Mouse (Mus musculus) erythroid progenitor cell, adult 5-6 weeks (primary cell): ENCODE measurements around the gene Atxn2. TPM values are rescaled to one million over a fixed set of nuclear protein-coding genes. Genes with fewer than 3 reads are reported as not detected.
A peak's percentile ranks its signal among the peaks of the same experiment; 100 is the strongest.
"Not testable (repeated sequence)": the region's sequence is repeated elsewhere in the genome, so short reads cannot be mapped to it uniquely, and the experiment has no call there.

ENCODE experiments used
- ATAC-seq: replicated peaks from 2 replicates; pipeline ENCODE4 v1.8.0; 2016; ENCODE audit warnings: moderate number of reproducible peaks, mild to moderate bottlenecking, moderate TSS enrichment, inconsistent platforms; ENCODE audit not compliant: poor library complexity, low FRiP score, severe bottlenecking
- total RNA-seq, 2 experiments: library from RNA; stranded (forward) in 1 of 2; stranded (reverse) in 1 of 2; fragments of 150-400 nt in 1 of 2; fragments of 186-747, 209-891 nt in 1 of 2; gene quantifications; 2 replicates each; pipeline versions ENCODE4 v1.2.3 to v1.2.4; 2015 to 2017; ENCODE audit warnings: low replicate concordance in 2 of 2

Atxn2 gene
- total RNA-seq, 2 experiments from 2014 or later, result 170 to 171 TPM

GRCm38 (mm10) chr5:121704512-121705248, 6.5 kb upstream of the Atxn2 start:
- no peak for ATAC-seq

DNA sequence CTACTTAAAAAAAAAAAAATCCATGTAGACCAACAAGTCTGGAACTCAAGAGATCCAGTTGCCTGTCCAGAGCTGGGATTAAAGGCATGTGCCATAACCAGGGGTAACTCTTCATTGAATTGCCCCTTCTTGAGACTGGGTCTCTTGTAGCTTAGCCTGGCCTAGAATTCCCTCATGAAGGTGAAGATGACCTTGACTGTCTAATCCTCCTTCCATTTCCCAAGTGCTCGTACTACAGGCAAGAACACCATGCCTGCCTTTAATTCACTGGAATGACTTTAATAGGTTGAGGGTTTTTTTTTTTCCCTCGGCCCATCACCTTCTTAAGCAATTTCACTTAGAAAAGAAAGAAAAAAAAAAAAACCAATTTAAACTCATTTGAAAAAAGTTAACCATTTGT, 735 bp upstream of the Atxn2 start:
- ATAC-seq, result no peak

DNA sequence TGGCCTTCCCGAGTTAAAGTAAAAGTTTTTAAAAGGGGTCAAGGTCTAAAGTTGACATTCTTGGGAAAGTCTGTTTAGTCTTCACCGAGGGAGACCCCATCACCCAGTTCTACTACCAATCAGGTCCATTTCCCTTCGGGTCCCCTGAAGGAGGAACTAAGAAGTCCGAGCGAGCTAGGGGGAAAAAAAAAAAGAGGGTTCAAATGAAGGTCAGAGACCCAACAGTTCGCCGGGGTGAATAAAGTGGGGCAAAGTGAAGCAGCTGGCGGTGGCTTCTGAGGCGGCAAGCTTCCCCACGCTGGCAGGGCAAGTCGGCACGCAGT, 325 bp upstream of the Atxn2 start:
- no peak for ATAC-seq

DNA sequence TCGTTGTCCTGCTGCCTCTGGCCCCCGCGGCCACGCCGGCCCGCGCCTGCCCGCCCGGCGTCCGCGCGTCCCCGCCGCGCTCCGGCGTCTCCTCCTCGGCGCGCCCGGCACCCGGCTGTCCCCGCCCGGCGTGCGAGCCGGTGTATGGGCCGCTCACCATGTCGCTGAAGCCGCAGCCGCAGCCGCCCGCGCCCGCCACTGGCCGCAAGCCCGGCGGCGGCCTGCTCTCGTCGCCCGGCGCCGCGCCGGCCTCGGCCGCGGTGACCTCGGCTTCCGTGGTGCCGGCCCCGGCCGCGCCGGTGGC, 743 bp downstream of the Atxn2 start:
- no peak for ATAC-seq

DNA sequence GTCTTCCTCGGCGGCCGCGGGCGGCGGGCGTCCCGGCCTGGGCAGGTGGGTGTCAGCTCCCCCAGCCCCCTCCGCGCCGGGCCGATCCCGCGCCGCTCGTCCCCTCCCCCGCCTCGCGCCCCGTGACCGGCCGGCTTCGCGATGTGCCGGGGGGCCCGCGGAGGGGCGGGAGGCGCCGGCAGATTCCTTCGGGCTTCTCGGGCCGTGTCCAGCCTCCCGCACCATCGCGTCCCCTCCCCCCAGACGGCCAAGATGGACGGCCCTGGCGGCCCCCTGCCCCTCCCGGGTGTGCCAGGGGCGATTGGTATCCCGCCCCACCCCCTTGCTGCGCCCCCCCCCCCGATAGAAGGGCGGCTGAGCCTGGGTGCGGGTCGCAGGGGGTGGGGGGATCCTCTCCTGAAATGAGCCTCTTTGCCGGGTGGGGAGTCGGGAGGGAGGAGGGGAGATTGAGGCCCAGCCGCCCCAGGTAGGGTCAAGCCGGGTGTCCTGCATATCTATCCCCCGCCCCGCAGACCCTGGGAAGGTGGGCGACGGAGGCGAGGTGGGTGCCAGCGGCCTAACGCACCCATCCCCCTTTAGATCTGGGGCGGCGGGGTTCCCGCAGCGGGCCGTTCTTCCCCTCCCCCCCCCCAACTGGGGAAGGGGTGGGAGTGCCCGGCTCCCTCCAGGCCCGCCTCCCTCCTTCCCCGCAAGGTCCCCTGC, 1.2 kb downstream of the Atxn2 start:
- ATAC-seq, result no peak

- no peak for ATAC-seq
Observed at GRCm38 (mm10) chr5:121712934-121713538, 1.9 kb downstream of the Atxn2 start.

GRCm38 (mm10) chr5:121714331-121714730, 3.2 kb downstream of the Atxn2 start:
- ATAC-seq, result no peak

- no peak for ATAC-seq
Observed at GRCm38 (mm10) chr5:121714928-121715327, 3.8 kb downstream of the Atxn2 start.

GRCm38 (mm10) chr5:121718462-121718861, 7.3 kb downstream of the Atxn2 start:
- ATAC-seq, result no peak

DNA sequence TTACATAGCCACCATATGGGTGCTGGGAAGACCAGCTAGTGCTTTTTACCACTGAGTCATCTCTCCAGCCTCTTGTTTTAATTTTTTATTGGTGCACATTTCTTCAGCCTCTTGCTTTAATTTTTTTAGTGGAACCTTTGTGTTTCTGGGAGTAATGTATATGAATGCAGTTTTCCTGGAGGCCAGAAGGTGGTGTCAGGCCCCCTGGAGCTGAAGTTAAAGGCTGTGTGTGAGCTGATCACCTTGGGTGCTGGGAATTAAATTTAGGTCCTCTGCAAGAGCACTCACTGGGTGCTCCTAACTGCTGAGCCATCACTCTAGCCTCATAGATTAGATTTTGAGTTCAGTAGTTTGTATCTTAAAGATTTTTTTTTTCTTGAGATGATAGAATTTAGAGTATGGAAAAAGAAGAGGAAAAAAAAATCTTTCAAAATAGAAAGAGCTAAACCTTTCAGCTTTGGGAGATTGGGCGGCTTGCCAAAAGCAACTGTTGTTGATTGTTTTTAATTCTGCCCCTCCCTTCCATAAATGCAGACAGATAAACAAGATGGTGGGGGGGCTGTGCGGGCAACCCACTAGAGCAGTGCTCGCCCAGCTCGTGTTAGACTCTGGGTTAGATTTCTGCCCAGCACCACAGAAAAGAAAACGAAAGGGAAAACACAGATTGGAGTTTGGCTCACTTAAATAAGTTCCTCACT, 9.9 kb downstream of the Atxn2 start:
- peak; percentile 54; the same call in 1 of the 2 replicates for ATAC-seq

- no peak for ATAC-seq
Observed at GRCm38 (mm10) chr5:121721841-121722240, 10.7 kb downstream of the Atxn2 start.

DNA sequence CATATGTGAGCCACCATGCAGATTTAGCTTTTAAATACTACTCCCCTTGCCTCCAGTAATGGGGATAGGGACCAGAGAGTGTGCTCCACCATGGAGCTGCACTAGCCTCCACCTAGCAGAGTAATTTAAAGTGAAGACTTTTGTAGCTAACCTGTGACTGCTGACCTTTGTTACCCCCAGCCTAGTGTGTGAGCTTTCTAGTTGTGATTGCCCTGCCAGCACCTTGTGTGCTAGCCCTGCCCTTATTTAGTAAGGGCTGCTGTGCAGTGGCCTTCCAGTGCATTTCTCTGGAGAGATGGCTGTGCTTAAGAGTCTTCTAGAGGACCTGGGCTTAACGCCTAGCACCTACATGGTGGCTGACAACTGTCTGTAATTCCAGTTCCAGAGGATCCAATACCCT, 13.5 kb downstream of the Atxn2 start:
- no peak for ATAC-seq

DNA sequence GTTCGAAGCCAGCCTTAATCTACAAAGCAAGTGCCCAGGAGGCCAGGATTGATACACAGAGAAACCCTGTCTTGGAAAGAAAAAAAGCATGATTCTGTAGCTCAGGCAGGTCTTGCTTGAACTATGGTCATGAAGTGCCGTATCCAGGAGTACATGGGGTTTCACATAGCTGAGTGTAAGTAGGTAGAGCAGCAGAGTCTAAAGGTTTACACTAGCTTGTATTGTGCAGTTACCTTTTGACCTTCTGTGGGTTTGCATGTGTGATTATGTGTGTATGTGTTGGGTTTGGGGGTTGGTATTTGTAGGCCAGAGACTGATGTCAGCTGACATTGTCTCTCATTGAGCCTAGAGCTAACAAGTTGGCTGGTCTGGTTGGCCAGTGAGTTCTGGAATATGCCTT, 18.9 kb downstream of the Atxn2 start:
- no peak for ATAC-seq

DNA sequence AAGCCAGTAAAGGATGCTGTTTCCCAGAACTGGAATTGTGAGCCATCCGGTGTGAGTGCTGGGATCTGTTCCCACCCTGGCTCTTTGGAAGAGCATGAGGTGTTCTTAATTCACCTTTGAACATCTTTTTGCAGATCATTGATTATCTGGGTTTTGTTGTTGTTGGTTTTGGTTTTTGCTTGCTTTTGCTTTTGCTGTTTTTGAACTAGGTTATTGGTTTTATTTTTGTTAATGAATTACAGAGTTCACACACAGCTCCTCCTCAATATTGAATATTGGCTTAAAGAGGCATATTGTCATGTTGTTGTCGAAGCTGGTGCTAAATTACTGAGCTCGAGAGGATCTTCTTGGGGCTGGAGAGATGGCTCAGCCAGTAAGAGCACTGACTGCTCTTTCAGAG, 25.5 kb downstream of the Atxn2 start:
- ATAC-seq, result no peak

- ATAC-seq, result not testable (repeated sequence)
Observed at GRCm38 (mm10) chr5:121738162-121738561, 27.0 kb downstream of the Atxn2 start.

- no peak for ATAC-seq
Observed at GRCm38 (mm10) chr5:121738576-121739191, 27.5 kb downstream of the Atxn2 start.

- ATAC-seq, result no peak
Observed at GRCm38 (mm10) chr5:121740516-121740915, 29.4 kb downstream of the Atxn2 start.

- no peak for ATAC-seq
Observed at GRCm38 (mm10) chr5:121742915-121743314, 31.8 kb downstream of the Atxn2 start.

DNA sequence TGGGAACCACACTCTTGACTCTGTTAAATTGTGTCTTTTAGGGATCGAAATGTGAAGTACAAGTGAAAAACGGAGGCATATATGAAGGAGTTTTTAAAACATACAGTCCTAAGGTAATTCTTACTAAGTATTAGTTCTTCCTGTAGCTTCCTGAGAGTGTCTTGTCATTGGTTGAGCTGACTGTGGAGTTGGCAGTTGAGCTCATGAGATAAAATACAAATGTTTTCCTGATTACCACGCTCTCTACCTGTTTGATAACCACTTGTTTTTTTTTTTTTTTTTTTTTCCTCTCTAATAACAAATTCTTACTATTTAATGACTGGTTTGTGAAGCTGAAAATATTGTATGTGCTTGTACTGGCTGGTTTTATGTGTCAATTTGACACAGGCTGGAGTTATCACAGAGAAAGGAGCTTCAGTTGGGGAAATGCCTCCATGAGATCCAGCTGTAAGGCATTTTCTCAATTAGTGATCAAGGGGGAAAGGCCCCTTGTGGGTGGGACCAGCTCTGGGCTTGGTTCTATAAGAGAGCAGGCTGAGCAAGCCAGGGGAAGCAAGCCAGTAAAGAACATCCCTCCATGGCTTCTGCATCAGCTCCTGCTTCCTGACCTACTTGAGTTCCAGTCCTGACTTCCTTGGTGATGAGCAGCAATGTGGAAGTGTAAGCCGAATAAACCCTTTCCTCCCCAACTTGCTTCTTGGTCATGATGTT, 36.9 kb downstream of the Atxn2 start:
- not testable (repeated sequence) for ATAC-seq

DNA sequence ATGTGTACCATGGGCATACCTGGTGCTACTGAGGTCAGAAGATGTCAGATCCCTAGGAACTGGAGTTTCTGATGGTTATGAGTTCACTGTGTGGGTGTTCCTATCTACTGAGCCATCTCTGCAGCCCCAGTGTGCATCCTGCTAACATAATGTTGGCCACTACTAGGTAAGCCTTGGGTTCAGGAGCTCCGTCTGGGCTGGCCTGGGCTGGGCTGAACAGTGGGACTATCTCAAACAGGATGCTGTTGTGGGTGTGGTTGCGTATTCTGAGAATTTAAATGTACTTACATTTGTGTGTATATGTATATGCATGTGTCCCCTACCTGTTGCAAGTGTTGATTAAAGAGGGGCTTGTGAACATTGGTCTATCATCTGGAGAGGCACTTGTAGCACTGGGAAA, 38.5 kb downstream of the Atxn2 start:
- ATAC-seq, result no peak
